Mouse (Mus musculus) forebrain, embryonic 16.5 days (tissue): ENCODE results near the gene Cpne7. TPM values are rescaled to one million over a fixed set of nuclear protein-coding genes. Genes with fewer than 3 reads are reported as not detected.

Experiments used
- ATAC-seq: fragments of 200-750 bp; cut with Nextera tagmentation; 2 replicates; pipeline ENCODE4 v1.8.0; 2017; ENCODE audit warnings: mild to moderate bottlenecking, moderate library complexity
- H3K27ac ChIP-seq: fragments of 300-500 bp; sonication (generic); 2 replicates; pipeline ENCODE4 v1.5.1; 2014; ENCODE audit warnings: low read length, control low read depth
- H3K27me3 ChIP-seq: fragments of 300-500 bp; sonication (generic); replicated peaks from 2 replicates; pipeline ENCODE4 v1.6.1; 2014; ENCODE audit warnings: low read length; ENCODE audit not compliant: control insufficient read depth, insufficient read depth
- H3K36me3 ChIP-seq: fragments of 300-500 bp; sonication (generic); 2 replicates; pipeline ENCODE4 v1.6.1; 2014; ENCODE audit not compliant: control insufficient read depth, insufficient read depth
- H3K4me1 ChIP-seq: fragments of 300-500 bp; sonication (generic); replicated peaks from 2 replicates; pipeline ENCODE4 v1.6.1; 2014; ENCODE audit warnings: low read length; ENCODE audit not compliant: control insufficient read depth, insufficient read depth
- H3K4me2 ChIP-seq: fragments of 300-500 bp; sonication (generic); 2 replicates; pipeline ENCODE4 v1.6.1; 2014; ENCODE audit warnings: mild to moderate bottlenecking, low read length, control low read depth
- H3K4me3 ChIP-seq: fragments of 300-500 bp; sonication (generic); replicated peaks from 2 replicates; pipeline ENCODE4 v1.5.1; 2014; ENCODE audit warnings: mild to moderate bottlenecking, low read length, control low read depth
- H3K9ac ChIP-seq: fragments of 300-500 bp; sonication (generic); replicated peaks from 2 replicates; pipeline ENCODE4 v1.6.1; 2014; ENCODE audit warnings: low read depth, low read length, control low read depth
- H3K9me3 ChIP-seq: fragments of 300-500 bp; sonication (generic); 2 replicates; pipeline ENCODE4 v1.6.1; 2016; ENCODE audit warnings: low read length; ENCODE audit not compliant: control insufficient read depth
- WGBS: fragments of 180-500 bp; shearing (Covaris S2); extraction: QIAGEN DNeasy Blood & Tissue Kit; methylation state at CpG from one replicate; pipeline ENCODE4 v1.1.7; 2014; 5-methylcytosine and 5-hydroxymethylcytosine counted together
- polyA plus RNA-seq: library from polyadenylated mRNA; unstranded; fragments of >200 nt; fragmentation: Nextera tagmentation; extraction: Ambion mirVana; gene quantifications from 2 replicates; pipeline ENCODE4 v1.2.1, GENCODE M21; 2015

Gene Cpne7
- polyA plus RNA-seq, 1 experiment from 2014 or later: 7.3 TPM

DNA sequence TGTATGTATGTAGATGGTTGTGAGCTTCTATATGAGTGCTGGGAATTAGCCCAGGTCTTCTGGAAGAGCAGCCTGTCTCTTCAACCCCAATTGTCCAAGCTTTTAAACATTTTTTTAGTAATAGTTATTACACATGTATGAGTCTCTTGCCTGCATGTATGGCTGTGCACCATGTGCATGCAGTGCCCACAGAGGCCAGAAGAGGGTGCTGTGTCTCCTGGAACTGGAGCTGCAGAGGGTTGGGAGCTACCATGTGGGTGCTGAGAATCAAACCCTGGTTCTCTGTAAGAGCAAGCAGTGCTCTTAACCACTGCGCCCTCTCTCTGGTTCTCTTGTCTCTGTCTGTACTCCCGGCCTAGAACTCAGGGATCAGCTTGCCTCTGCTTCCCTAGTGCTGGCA is 15.8 kb downstream of the Cpne7 start:
- Histone ChIP-seq H3K27me3 (no peaks in the 10 kb centered on the region), H3K4me2 (no peak overlapping the region), H3K9ac (no peak overlapping the region), H3K36me3 (no peaks in the 10 kb centered on the region), H3K4me3 (no peak overlapping the region), H3K27ac (no peak overlapping the region), H3K9me3 (no peaks in the 10 kb centered on the region; the same call in 1 of the 2 replicates), H3K4me1 (peaks cover 24% of the 10 kb centered on the region)
- WGBS: 95% methylated on average over 2 of the region's 2 CpGs
- ATAC-seq: no peak

DNA sequence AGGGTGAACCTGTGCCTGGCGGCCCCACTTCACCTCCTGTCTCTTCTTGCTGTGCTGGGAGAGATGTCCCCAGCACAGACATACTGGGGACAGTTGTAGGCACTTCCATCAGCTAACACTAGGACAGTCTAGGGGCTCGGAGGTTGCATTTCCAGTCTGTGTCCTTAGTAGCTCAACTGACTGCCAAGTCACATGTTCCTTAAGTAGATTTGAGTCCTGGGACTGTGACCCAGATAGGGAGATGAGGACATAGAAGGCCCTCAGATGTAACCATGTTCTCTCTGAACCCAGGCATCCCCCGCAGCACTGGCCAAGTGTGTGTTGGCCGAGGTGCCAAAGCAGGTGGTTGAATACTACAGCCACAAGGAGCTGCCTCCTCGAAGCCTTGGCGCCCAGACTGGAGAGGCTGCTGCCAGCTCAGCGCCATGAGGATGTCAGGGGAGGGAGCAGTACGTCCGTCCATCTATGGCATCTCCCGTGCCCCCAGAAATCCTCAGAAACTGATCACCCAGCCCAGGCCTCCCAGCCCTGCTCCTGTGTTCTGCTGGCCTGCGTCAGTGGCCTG is 17.1 kb downstream of the Cpne7 start:
- H3K27ac ChIP-seq: no peak overlapping the region
- H3K9ac ChIP-seq: no peak overlapping the region
- H3K27me3 ChIP-seq: no peaks in the 10 kb centered on the region
- H3K9me3 ChIP-seq: no peaks in the 10 kb centered on the region; the same call in 1 of the 2 replicates
- H3K4me3 ChIP-seq: no peak overlapping the region
- WGBS: 87% methylated on average over 11 of the region's 11 CpGs
- H3K4me1 ChIP-seq: peaks cover 26% of the 10 kb centered on the region
- H3K4me2 ChIP-seq: no peak overlapping the region
- no peaks in the 10 kb centered on the region for H3K36me3 ChIP-seq
- no peak for ATAC-seq

DNA sequence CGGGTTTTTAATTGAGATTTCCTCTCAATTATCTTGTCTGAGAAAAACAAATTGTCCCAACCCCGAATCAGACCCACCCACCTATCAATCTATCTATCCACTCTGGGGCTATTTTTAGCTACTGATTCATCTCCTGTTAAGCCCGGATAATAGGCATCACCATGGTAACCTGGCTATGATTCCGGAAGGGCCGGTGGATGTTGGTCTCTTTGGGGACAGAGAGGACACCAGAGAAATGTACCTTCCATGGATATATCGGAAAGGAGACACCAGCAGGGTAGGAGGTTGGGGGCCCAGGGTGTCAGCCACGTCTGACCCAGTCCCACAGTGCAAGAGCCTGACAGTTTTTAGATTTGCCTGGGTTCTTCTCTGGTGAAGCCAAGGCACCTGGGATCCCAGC is 18.2 kb downstream of the Cpne7 start:
- Histone ChIP-seq H3K27ac (peak overlapping the region; percentile 61), H3K4me3 (no peak overlapping the region), H3K36me3 (no peaks in the 10 kb centered on the region), H3K27me3 (no peaks in the 10 kb centered on the region), H3K4me1 (peaks cover 26% of the 10 kb centered on the region), H3K4me2 (peak overlapping the region; percentile 26), H3K9me3 (no peaks in the 10 kb centered on the region; the same call in 1 of the 2 replicates), H3K9ac (no peak overlapping the region)
- ATAC-seq: peak; percentile 35; the same call in 1 of the 2 replicates
- WGBS: 5% methylated on average over 7 of the region's 7 CpGs

DNA sequence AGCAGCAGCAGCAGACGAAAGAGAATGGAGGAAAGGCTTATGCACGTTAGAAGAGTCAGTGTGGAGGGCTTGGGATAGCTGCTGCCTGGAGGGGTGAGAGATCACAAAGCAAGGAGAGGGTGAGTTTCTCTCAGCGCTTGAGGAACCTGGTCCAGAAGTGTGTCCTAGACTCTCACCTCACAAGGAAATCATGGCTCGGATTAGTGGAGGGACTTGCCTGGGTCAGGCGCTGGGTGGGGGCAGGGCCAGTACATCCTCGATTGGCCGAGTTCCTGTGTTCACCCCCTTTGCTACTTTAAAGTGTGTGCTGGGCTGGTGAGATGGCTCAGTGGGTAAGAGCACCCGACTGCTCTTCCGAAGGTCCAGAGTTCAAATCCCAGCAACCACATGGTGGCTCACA is 18.6 kb downstream of the Cpne7 start:
- Histone ChIP-seq H3K4me1 (peaks cover 26% of the 10 kb centered on the region), H3K4me2 (no peak overlapping the region), H3K9ac (no peak overlapping the region), H3K27ac (peak overlapping the region; percentile 61), H3K27me3 (no peaks in the 10 kb centered on the region), H3K9me3 (no peaks in the 10 kb centered on the region; the same call in 1 of the 2 replicates), H3K36me3 (no peaks in the 10 kb centered on the region), H3K4me3 (no peak overlapping the region)
- 0 out of 2 replicates have a peak, but pooled peaks have one; percentile 34 for ATAC-seq
- 39% methylated on average over 9 of the region's 9 CpGs for WGBS

DNA sequence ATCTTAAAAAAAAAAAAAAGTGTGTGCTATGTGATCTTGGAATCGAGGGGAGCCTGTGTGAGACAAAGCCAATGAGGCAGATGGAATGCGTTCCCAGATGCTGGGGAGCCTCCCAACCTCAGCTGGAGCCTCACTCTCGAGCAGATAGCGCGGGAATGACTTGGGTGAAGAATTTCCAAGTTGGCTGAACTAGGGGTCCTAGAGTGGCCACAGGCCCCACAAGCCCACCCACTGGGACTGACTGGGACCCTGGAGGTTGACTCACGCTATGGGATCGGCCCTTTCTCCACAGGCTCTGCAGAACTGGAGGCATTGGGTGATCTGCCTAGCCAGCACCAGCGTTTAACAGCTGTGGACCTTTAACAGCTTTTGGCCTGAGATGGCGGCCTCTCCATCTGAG is 19.1 kb downstream of the Cpne7 start:
- H3K27ac ChIP-seq: no peak overlapping the region
- H3K9ac ChIP-seq: no peak overlapping the region
- H3K36me3 ChIP-seq: no peaks in the 10 kb centered on the region
- 82% methylated on average over 9 of the region's 9 CpGs for WGBS
- no peaks in the 10 kb centered on the region; the same call in 1 of the 2 replicates for H3K9me3 ChIP-seq
- peaks cover 26% of the 10 kb centered on the region for H3K4me1 ChIP-seq
- H3K4me2 ChIP-seq: no peak overlapping the region
- ATAC-seq: no peak
- no peaks in the 10 kb centered on the region for H3K27me3 ChIP-seq
- no peak overlapping the region for H3K4me3 ChIP-seq

DNA sequence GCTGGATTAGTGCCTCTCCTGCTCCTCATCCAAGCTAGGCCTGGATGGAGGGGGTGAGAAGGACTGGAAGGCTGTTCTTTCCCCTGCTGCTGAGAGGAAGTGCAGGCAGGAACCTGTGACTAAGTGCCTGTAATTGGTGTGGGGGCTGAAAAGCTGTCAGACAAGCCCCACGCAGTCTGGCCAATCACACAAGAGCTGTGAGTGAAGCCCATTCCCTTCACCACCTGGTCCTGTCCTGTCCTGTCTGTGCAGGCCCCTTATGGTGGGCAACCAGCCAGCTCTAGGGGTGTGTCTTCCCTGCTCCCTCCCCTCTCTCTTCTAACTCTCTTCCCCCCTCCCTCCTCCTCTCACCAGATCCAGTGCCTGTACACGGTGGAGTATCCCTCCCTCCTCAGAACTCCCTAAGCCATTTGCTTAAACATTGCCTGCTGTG is 20.5 kb downstream of the Cpne7 start:
- H3K27me3 ChIP-seq: no peaks in the 10 kb centered on the region
- H3K4me3 ChIP-seq: no peak overlapping the region
- no peak overlapping the region for H3K4me2 ChIP-seq
- peak overlapping the region; percentile 68 for H3K27ac ChIP-seq
- peaks cover 33% of the 10 kb centered on the region for H3K4me1 ChIP-seq
- ATAC-seq: peak; percentile 83
- H3K36me3 ChIP-seq: no peaks in the 10 kb centered on the region
- H3K9me3 ChIP-seq: no peaks in the 10 kb centered on the region; the same call in 1 of the 2 replicates
- WGBS: 4% methylated on average over 2 of the region's 2 CpGs
- H3K9ac ChIP-seq: peak overlapping the region; percentile 35

DNA sequence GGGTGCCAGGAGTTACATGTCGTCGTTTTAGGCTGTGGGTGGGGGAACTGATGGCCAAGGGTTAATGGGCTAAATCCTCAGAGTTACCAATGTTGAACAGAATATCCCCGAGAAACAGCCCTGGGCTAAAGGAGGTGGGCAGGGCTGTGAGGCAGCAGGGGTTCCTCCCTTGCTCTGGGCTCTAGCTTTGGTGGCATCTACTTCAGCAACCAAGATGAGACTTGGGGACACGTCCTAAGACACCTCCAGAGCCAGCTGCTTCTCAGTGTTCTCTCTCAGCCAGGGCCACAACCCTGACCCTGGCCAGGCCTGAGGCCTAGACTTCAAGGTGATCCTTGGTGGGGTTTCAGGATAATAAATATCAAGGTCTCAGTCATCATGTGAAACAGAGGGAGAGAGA is 21.6 kb downstream of the Cpne7 start:
- Histone ChIP-seq H3K4me2 (no peak overlapping the region), H3K9ac (no peak overlapping the region), H3K36me3 (no peaks in the 10 kb centered on the region), H3K27ac (no peak overlapping the region), H3K9me3 (no peaks in the 10 kb centered on the region), H3K4me1 (peaks cover 33% of the 10 kb centered on the region), H3K27me3 (no peaks in the 10 kb centered on the region), H3K4me3 (no peak overlapping the region)
- ATAC-seq: no peak
- WGBS: 59% methylated on average over 4 of the region's 4 CpGs

DNA sequence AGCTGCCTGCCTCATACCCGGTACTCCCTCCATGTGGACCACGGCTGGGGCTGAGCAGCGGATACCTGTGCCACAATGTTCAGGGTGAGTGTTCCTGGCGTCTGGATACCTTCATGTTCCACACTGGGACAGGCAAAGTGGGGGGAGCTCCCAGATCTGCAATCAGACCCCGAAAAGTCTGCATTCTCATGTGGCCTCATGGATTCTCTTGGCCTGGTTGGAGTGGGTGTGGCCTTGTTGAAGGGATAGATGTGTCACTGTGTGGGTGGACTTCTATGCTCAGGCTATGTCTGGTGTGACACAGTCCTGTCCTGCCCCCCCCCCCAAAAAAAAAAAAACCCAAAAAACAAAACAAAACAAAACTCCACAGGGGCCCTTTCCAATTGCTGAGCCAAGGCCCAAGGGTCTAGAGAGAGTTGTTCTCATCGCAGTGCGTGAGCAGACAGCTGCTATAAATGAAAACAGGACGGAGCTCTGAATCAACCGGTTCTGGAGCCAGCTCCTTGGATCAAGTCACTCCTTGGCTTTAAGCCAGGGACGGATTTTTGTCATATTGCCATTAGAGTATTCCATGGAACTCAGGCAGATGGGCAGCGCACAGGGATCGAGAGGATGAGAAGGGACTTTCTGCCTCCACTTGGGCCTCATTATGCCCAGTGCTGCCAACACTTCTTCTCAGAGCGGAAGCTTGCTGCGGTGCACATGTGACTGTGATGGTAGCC is 24.7 kb downstream of the Cpne7 start:
- no peak overlapping the region for H3K9ac ChIP-seq
- H3K36me3 ChIP-seq: no peaks in the 10 kb centered on the region
- peak; percentile 51 for ATAC-seq
- H3K9me3 ChIP-seq: no peaks in the 10 kb centered on the region
- no peak overlapping the region for H3K4me3 ChIP-seq
- no peaks in the 10 kb centered on the region for H3K27me3 ChIP-seq
- no peak overlapping the region for H3K4me2 ChIP-seq
- H3K4me1 ChIP-seq: peaks cover 18% of the 10 kb centered on the region
- peak overlapping the region; percentile 33; the same call in 1 of the 2 replicates for H3K27ac ChIP-seq
- WGBS: 55% methylated on average over 14 of the region's 14 CpGs

DNA sequence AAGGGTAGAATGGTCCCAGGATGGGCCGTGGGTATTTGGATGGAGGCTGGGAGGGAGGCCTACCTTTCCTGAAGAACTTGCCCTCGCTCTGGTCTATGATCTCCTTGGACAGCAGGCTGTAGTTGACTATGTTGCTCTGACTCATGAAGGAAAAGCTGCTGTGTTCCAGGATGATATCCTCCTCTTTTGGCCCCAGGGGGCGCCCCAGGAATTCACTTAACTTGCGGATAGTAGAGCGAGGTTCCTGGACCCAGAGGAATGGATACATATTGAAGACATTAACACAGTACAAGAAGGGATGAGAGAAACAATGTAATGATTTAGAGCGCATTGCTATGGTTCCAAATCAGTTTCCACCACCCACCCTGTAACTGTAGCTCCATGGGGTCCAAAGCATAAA is 28.1 kb downstream of the Cpne7 start:
- no peaks in the 10 kb centered on the region for H3K9me3 ChIP-seq
- ATAC-seq: no peak
- WGBS: 56% methylated on average over 6 of the region's 6 CpGs

More for the DNA sequence above, 28.1 kb downstream of the Cpne7 start:
- Histone ChIP-seq H3K27ac (no peak overlapping the region), H3K4me1 (peaks cover 9% of the 10 kb centered on the region), H3K4me3 (no peak overlapping the region), H3K9ac (no peak overlapping the region), H3K36me3 (no peaks in the 10 kb centered on the region), H3K4me2 (no peak overlapping the region), H3K27me3 (no peaks in the 10 kb centered on the region)
